Mouse (Mus musculus): ENCODE results near the gene Actn2.

Gene Actn2

DNA sequence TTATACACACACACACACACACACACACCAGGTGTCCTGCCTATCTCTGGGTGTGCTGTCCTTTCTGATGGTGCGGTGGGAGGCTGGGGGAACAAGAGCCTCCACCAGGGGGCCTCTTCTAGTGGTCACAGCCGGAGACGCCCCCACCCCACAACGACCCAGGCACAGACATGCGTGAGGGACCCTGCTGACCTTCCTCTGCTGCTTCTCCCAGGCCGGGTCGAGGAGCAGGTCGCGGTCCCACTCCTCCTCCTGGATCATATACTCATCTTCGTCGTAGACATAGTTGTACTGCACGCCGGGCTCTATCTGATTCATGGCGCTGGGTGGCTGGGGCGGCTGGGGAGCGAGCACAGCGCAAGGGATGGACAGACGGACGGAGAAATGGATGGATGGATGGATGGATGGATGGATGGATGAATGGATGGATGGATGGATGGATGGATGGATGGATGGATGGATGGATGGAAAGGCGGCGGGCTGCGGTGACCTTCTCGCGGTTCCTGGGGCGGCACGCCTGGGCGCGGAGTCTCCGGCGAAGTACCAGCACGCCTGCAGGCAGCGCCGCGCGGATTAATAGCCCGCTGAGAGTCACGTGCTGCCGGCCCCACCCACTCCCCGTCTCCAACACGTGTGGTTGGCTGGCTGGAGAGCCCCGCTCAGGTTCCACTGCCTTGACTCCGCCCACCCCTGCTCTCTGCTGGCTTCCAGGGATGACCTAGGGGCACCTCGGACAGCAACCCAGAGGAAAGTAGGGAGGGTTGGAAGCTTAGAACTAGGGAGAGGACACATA is at the start of gene Actn2:
Gene Actn2 (minus strand): TSS at position 578 of the 793 bp plus-strand sequence.
- DNase-seq (ENCODE audit: extremely low spot score, low read depth, low spot score) = peak; percentile 39

DNA sequence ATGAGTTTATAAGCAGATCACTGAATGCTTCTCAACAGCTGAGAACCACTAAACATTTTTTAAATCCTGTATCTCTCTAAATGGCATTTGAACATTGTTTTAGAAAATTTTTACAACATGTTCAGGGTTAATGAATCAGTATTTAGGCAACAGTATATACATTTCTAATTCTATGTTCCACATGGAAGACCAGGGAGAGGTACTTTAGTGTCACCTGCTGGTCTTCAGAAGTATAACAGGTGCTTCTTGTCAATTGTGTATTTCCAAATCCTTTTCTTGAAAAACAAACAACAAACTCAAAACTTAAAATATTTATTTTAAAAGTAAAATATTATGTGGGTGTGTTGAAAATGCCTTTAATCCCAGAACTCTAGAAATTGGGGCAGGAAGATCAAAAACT is 45.7 kb upstream of the Actn2 start:
- DNase-seq (ENCODE audit: extremely low spot score, low read depth, low spot score) = peak; percentile 28

DNA sequence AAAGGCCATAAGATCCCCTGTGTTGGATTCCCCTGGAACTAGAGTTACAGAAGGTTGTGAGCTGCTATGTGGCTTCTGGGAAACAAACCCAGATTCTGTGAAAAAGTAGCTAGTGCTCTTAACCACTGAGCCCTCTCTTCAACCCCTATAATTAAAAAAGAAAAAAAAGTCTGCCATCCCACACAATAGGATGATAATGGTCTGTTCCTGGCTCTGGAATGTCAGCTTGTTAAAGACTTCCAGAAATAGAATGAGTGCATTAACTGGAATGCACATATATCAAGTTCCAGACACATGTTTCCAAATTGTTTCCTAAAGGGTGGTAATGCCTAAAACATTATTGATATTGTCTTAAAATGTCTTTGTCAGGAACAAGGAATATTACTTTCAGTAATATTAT is 44.2 kb upstream of the Actn2 start:
- DNase-seq (ENCODE audit: extremely low spot score, low read depth, low spot score) = no peak

DNA sequence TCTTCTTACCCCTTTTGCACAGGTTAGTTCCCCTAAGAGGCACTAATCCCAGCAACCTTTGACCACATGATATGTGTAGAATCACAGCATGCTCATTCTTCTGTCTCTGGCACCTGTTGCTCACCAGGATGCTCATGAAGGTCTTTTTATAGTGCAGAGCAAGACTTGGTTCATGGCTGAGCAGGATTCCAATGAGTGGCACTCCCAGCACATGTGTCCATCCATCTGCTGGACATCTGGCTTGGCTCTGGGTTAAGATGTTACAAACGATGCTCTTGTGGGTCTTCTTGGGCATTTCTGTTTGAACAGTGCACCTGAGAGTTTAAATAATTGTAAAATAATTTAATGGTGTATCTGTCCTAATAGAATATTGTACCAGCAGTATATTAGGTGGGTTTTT is 36.2 kb upstream of the Actn2 start:
- no peak for DNase-seq (ENCODE audit: extremely low spot score, low read depth, low spot score)

DNA sequence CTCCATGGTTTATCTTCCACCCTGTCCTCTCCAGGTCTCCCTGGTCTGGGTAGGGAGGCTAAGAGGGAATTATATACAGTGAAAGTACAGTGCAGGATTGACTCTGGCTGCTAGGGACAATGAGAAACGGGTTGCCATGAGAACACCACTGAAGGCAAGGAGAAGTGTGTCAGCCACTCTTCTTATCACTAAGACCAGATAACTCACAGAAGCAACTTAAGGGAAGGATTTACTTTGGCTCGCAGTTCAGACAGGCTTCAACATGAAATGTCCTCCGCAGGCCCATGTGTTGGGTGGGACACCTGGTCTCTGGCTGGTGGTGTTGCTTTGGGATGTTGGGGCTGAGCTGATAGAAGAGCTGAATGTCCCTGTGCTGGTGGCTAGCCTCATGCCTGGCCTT is 32.2 kb upstream of the Actn2 start:
- no peak for DNase-seq (ENCODE audit: extremely low spot score, low read depth, low spot score)

DNA sequence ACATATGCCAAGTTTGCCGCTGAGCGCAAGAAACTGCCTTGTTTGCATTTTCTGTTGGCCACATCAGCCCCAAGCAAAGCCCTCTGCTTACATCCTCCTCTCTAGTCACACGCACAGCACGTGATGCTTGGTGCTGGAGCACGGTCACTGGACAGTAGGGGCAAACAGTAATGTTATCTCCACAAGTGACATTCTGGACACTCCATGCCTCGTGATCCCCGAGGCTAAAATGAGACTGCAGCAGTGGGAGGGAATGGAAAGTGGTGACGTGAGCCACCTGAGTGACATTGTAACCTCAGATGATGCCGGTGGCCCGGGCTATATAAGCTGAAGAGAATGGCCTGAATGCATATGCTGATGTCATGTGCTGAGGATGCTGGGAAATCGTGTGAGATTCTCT is 29.4 kb upstream of the Actn2 start:
- no peak for DNase-seq (ENCODE audit: extremely low spot score, low read depth, low spot score)

DNA sequence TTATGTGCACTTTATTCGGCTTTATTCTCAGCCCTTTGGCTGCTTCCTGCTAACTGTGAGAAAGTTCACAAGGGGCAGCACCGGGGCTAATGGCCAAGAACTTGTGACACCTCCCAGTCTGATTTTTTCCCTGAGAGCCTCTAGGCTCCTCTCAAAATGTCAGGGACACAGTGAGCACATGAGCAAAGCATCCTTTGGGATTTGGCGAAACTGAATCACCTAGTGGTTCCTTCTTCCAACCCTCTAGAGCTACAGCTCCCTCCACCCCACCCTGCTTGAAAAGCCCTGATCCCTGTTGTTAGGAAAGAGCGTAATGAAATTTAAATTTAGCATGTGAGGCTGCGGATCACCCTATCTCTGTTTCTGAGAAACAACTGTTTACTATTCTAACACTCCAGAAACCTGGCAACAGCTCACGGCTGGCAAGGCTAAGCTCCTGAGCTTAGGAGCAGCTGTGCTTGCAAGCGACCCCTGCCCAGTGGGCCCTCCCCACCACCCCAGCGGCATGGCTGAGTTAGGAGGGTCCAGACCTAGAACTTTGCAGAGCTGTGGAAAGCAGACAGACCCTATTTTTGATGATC is 28.6 kb upstream of the Actn2 start:
- no peak for DNase-seq (ENCODE audit: extremely low spot score, low read depth, low spot score)

DNA sequence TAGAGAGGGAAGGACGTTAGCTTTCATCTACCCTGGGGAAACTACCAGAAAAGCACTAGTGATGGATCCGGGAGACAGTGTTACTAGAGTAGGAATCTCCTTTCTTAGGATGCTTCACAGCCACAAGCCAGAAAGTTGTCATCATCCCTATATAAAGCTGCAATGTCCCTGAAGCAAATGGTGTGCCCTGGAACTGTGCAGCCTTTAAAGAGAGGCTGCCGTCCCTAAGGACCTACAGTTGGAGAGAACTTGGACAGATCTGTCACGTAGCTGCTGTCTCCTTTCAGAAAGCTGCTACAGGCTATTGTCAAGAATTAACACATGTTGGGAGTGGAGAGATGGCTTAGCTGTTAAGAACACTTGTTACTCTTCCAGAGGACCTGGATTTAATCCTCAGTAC is 20.9 kb upstream of the Actn2 start:
- no peak for DNase-seq (ENCODE audit: extremely low spot score, low read depth, low spot score)

DNA sequence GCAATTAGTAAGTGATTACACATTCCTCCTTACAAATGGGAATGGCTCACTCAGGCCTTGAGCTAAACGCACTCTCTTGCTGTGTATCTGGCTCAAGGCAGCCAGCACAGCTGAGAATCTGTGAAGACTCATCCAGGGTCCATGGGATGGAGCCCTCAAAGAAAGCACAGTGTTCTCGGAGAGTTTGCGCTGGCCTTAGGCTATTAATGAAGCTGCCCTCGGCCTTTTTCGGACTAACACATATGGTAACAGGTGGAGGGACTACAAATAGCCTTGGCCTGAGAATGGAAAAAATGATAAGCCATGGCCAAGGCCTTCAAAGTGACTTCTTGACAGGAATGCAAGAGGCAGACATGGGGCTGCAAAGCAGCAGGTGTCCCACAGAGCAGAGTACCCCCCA is 17.0 kb upstream of the Actn2 start:
- DNase-seq (ENCODE audit: extremely low spot score, low read depth, low spot score) = no peak

DNA sequence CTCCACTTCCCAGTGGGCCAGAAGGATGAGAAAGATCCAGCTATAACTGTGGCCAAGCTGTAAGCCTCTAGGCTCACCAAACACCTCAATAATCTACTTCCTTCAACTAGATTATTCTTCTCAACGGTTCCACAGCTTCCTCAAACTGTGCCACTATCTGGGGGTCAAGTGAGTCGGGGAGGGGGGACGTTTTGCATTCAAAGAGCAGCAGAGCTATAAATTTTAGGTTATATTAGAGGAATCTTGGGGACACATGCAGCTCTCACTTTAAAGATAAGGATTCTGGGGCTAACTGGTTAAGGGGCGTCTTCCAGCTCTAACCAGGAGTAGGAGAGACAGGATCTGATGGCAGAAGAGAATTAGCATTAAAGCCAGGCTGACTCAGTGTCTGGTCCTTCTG is 15.6 kb upstream of the Actn2 start:
- DNase-seq (ENCODE audit: extremely low spot score, low read depth, low spot score) = no peak

DNA sequence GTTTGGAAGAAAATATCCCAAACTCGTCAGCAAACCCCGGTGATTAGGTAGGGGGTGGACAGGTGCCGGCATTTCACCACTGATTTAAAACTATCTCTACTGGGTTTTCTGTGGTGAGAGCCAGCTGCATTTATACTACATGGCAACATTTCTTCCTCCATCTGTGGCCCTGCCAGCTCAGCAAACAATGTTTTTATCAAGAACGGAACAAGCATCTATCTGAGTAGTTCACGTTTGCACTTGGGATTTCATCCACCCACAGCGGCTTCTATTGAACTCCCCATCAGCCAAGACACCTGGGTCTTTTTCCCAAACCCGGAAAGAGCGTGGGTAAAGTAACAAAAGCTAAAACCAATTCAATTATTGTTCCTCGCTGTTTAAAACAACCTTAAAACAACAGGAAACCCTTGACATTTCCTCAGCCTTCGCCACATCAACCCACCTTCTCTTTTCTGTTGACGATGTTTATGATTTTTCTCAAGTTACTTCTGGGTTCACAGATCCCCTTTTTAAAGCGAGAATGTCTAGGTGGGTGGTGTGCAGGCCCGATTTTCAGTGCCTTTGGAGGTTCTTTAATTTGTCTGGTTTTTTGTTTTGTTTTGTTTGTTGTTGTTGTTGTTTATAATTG is 8.8 kb upstream of the Actn2 start:
- no peak for DNase-seq (ENCODE audit: extremely low spot score, low read depth, low spot score)

DNA sequence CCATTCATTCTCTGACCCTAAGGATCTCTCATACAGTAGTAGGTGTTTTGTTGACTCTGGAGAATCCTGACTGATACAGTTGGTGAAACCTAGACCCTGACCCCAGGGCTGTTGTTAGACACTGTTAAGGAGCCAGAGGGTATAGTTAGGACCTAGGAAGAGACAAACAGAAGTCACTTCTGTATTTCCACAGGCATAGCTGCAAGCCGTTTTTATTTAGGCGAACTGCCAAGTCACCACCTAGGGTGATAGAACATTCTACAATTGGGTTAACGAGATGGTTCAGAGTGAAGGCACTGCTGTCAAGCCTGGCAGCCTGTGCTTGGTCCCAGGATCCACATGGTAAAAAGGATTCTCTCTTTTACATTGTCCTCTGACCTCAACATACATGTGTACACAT is 6.3 kb upstream of the Actn2 start:
- DNase-seq (ENCODE audit: extremely low spot score, low read depth, low spot score) = no peak

DNA sequence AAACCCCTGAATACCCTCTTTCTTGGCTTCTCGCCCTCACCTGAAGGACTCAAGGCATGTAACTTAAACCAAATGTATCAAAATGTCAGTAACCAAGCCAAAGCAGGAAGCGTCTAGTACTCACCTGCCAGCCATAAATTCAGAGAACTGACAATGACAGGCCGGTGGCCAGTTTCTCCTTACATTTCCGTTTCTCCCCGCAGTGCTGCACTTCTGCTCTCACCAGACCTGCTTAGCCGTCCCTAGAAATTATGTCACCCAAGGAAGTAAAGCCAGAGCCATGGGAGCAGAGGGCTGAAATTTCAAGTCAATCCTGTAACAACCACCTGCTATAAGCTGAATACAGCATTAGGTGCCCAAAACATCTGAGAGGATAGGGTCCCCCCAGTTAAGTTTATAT is 887 bp upstream of the Actn2 start:
- DNase-seq (ENCODE audit: extremely low spot score, low read depth, low spot score) = no peak

DNA sequence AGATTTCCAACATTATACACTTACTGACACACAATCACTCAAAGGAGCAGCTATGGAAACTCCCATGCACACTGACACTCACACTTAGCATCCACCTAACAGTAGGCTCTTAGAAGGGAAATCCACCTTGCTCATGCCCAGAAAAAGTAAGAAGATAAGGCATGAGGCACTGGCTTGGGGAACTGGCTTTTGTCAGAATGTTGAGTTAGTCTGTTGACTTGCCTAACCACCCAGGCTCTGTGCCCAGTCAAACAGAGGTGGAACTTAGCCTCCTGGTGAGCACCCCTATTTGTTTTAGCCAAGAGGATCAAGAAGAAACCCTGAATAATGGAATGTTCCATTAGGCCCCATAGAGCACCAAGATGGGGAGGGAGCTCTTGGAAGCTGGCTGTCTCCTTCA is 1.1 kb downstream of the Actn2 start:
- DNase-seq (ENCODE audit: extremely low spot score, low read depth, low spot score) = no peak

DNA sequence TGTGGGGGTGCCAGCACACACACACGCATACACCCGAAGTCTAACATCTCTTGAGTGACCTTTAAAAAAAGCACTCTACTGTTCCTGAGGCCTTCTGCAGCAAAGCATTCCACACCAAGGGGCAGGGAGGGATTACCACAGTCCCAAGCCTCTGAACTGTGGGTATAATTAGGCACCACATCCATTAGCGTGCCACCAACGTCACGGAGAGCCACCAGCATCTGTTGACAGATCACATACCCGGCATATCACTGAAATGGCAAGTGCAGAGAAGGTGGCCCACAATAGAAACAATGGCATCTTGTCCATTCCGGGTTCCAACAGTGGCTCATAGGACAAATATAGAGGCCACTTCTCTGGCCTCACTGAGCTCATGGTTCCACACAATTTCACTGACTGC is 2.8 kb downstream of the Actn2 start:
- no peak for DNase-seq (ENCODE audit: extremely low spot score, low read depth, low spot score)

DNA sequence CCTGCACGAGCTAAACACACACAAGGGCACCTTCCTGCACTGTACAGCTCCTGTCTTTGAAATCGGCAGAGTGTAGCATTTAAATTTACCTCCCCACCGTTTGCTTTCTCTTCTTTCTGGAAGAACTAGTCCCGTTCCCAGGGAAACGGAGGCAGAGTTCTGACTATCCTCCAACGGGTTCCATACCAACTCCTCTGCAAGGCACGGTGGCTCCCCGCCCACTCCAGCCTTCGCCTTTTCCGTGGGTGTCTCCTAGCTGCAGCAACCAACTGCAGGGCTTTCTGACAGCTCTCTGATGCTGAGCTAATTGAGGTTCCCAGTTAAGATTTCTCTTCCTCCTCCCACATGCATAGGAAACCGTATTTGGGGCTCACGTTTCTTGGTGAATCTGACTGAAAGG is 6.5 kb downstream of the Actn2 start:
- no peak for DNase-seq (ENCODE audit: extremely low spot score, low read depth, low spot score)

DNA sequence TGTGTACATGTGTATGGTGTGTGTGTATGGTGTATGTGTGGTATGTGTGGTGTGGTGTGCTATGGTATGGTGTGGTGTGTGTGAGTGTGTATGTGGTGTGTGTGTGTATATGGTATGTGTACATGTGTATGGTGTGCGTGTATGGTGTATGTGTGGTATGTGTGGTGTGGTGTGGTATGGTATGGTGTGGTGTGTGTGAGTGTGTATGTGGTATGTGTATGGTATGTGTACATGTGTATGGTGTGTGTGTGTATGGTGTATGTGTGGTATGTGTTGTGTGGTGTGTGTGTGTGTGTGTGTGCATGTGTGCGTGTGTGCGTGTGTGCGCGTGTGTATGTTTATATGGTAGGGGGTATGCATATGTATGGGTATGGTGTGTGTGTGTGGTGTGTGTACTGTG is 9.0 kb downstream of the Actn2 start:
- no peak for DNase-seq (ENCODE audit: extremely low spot score, low read depth, low spot score)

DNA sequence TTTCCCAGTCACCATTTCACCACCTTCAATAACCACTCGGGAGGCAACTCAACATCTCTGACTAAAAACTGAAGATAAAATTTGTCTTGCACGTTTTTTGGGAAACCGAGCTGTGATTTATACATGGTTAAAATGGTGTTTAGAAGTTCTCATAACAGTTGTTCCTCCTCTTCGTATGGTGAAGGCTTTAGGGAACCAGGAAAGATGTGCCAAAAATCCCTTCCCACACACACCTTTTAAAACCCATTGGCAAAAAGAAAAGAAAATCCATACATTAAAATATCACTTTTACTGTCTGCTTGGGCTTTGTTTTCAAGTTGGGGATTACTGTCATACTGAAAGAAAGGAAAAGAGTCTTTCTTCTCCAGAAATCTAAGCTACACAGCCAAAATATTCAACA is 12.2 kb downstream of the Actn2 start:
- no peak for DNase-seq (ENCODE audit: extremely low spot score, low read depth, low spot score)

DNA sequence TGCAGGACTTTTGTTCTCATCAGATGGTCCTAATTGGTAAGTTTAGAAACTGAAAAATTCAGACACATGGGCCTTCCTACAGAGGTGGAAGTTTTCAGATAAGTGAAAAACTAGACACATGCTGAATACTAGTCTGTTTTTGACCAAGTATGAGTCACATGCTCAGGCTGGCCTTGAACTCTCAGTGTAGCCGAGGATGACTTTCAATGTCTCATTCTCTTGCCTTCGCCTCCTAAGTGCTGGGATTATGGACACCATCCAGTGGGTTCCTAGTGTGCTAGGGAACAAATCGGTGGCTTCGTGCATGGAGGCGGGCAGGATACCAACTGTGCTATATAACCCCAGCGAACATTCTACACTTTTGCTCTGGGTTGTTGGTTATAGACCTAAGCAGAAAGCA is 13.0 kb downstream of the Actn2 start:
- DNase-seq (ENCODE audit: extremely low spot score, low read depth, low spot score) = no peak

DNA sequence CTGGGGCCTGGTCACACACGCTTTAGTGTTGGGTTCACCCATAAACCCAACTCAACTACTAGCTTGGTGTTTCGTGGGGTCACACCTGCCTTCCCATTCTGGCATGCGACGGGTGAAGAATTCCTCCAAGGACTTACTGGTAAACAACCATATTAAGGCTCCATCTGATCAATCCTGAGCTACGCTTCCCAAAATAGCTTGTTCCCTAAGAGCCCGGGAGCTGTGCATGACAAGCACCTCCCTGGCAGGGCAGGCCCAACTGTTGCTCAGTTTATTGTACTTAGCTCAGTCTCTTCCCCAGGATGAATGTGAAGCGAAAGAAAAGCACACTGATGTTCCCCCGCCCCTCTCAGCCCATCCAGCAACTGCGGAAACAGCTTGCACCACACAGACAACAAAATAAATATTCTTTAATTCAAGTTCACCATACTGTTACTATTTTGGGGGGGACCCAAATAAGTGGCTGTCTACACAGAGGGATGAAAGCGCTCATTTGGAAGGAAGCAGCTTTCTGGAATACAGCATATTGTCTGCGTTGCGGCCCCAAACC is 17.4 kb downstream of the Actn2 start:
- no peak for DNase-seq (ENCODE audit: extremely low spot score, low read depth, low spot score)

DNA sequence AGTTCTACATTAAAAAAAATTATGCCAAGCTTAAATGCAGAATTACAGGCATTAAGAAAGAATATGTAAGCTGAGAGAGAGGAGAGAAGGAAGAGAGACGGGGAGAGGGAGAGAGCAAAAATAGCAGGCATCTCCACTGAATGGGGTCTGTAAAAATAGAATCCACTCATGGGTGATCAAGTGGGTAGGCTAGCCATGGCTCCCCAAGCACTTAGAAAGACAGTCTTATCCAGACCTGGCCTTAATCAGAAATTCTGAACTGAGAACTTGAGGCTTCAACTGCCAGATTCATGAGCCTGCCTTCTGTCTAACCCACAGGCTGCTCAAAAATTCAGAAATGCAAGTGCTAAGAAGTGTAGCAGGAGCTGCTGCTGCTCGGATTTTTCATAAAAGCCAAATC is 20.4 kb downstream of the Actn2 start:
- DNase-seq (ENCODE audit: extremely low spot score, low read depth, low spot score) = no peak

DNA sequence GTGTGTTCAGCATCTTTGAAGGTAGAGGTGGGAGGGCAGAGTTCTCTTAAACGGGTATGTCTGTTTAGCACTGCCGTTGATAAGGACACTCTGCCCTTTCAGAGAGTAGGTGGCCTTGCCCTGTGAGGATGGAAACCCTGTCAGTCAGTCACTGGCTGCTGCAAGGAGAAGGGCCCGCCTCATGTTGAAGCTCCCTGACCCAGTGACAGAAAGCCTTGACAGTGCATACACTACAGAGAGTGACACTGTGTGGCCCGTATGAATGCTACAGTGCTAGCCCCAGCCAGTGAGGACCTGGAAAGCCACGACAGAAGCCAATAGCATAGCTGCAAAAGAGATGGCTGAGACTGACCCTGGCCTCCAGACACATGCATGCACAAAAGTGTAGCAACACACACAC is 22.5 kb downstream of the Actn2 start:
- DNase-seq (ENCODE audit: extremely low spot score, low read depth, low spot score) = no peak

All from hindlimb bud, embryonic 11.5 days (tissue).